Mouse (Mus musculus): ENCODE data around the gene Erfe.

Erfe gene

GRCm38 (mm10) chr1:91380453-91381090, 14.3 kb downstream of the Erfe start:
- DNase-seq = peak; percentile 70 to 87

- no peak for DNase-seq
Measured at GRCm38 (mm10) chr1:91381091-91381471, 14.9 kb downstream of the Erfe start.

GRCm38 (mm10) chr1:91390369-91390768, 24.1 kb downstream of the Erfe start:
- no peak for DNase-seq

GRCm38 (mm10) chr1:91397927-91398259, 31.7 kb downstream of the Erfe start:
- DNase-seq = no peak

- peak; percentile 88 to 92 for DNase-seq
Measured at GRCm38 (mm10) chr1:91398260-91399062, 32.2 kb downstream of the Erfe start, which contains the start of gene Ilkap. Gene Ilkap, minus strand, starts transcription at chr1:91398815.

GRCm38 (mm10) chr1:91404976-91405375, 38.7 kb downstream of the Erfe start:
- no peak for DNase-seq

- peak; percentile 88 to 92 for DNase-seq
Measured at GRCm38 (mm10) chr1:91405406-91406169, 39.4 kb downstream of the Erfe start.

GRCm38 (mm10) chr1:91407819-91408218, 41.6 kb downstream of the Erfe start:
- DNase-seq = no peak

GRCm38 (mm10) chr1:91411631-91412285, 45.5 kb downstream of the Erfe start:
- DNase-seq = peak in 1 of 2 experiments; percentile 36

GRCm38 (mm10) chr1:91412286-91413029, 46.2 kb downstream of the Erfe start:
- DNase-seq = peak in 1 of 2 experiments; percentile 61

GRCm38 (mm10) chr1:91413030-91413506, 46.8 kb downstream of the Erfe start:
- DNase-seq = peak; percentile 92 to 94

GRCm38 (mm10) chr1:91413536-91413897, 47.3 kb downstream of the Erfe start:
- DNase-seq = no peak

- peak; percentile 87 to 92 for DNase-seq
Measured at GRCm38 (mm10) chr1:91413898-91414594, 47.8 kb downstream of the Erfe start, which contains the start of gene Hes6. Gene Hes6, minus strand, starts transcription at chr1:91414038.

GRCm38 (mm10) chr1:91414903-91415302, 48.7 kb downstream of the Erfe start:
- no peak for DNase-seq

GRCm38 (mm10) chr1:91415311-91415710, 49.1 kb downstream of the Erfe start:
- DNase-seq = no peak

GRCm38 (mm10) chr1:91417991-91418390, 51.8 kb downstream of the Erfe start:
- no peak for DNase-seq

- no peak for DNase-seq
Measured at GRCm38 (mm10) chr1:91419862-91420600, 53.8 kb downstream of the Erfe start.

- DNase-seq = no peak
Measured at GRCm38 (mm10) chr1:91420601-91421065, 54.4 kb downstream of the Erfe start.

Data from cerebellum, postnatal 25 days (tissue).